Mouse (Mus musculus): ENCODE data around the gene Gse1.

GRCm38 (mm10) chr8:120426105-120426504, 197.8 kb downstream of the Gse1 start:
- TF ChIP-seq CTCF (conservative IDR thresholded peaks at IDR 0.05; ENCODE audit: low read length) (no peak), NANOG (IDR thresholded peaks at IDR 0.05; ENCODE audit: borderline replicate concordance, low read length) (no peak), POU5F1 (IDR thresholded peaks at IDR 0.05; ENCODE audit: borderline replicate concordance, low read length) (no peak)

Measured in E14TG2a.4 (cell line).